Mouse (Mus musculus) left cerebral cortex, adult 2 months (tissue): ENCODE data around the gene Baz1a. TPM values are rescaled to one million over a fixed set of nuclear protein-coding genes. Genes with fewer than 3 reads are reported as not detected.

Experiments
- DNase-seq, 2 experiments: peaks; one replicate each; pipeline ENCODE4 v3.0.0; 2021 to 2022; ENCODE audit warnings: low spot score in 2 of 2, mixed read lengths in 1 of 2; ENCODE audit errors: extremely low spot score in 1 of 2
- H3K27ac ChIP-seq: fragments of 200-600 bp; 2 replicates; pipeline ENCODE4 v1.8.1; 2022
- H3K4me3 ChIP-seq: fragments of 200-600 bp; 2 replicates; pipeline ENCODE4 v1.8.1; 2022
- CTCF ChIP-seq: fragments of 200-600 bp; IDR thresholded peaks from 2 replicates; pipeline ENCODE4 v1.8.1; 2022; ENCODE audit warnings: antibody characterized with exemption, mild to moderate bottlenecking, moderate library complexity
- intact Hi-C: fragments of 180-260 bp; cut with DNase I; formaldehyde crosslinking; loops from one replicate; pipeline ENCODE4 v1.15.1; 2025
- long read RNA-seq, 2 experiments: library from polyadenylated mRNA; stranded (forward); transcript quantifications; one replicate each; pipeline ENCODE4 v2.0.0; 2021; ENCODE audit warnings: borderline mapping rate in 2 of 2
- total RNA-seq, 2 experiments: library from RNA; stranded (reverse); gene quantifications; 2 replicates each; pipeline ENCODE4 v1.2.3; 2021

The Baz1a gene
- total RNA-seq, result 1 to 10 TPM; 5.1 to 7.0 TPM
- long read RNA-seq, experiment 1, partial matches to known transcripts, result 1 of 2 reads
- long read RNA-seq, experiment 1, other reads (novel, unspliced or antisense), result 1 of 2 reads
- long read RNA-seq, experiment 2, partial matches to known transcripts, result 0 of 2 reads
- long read RNA-seq, experiment 2, other reads (novel, unspliced or antisense), result 2 of 2 reads

DNA sequence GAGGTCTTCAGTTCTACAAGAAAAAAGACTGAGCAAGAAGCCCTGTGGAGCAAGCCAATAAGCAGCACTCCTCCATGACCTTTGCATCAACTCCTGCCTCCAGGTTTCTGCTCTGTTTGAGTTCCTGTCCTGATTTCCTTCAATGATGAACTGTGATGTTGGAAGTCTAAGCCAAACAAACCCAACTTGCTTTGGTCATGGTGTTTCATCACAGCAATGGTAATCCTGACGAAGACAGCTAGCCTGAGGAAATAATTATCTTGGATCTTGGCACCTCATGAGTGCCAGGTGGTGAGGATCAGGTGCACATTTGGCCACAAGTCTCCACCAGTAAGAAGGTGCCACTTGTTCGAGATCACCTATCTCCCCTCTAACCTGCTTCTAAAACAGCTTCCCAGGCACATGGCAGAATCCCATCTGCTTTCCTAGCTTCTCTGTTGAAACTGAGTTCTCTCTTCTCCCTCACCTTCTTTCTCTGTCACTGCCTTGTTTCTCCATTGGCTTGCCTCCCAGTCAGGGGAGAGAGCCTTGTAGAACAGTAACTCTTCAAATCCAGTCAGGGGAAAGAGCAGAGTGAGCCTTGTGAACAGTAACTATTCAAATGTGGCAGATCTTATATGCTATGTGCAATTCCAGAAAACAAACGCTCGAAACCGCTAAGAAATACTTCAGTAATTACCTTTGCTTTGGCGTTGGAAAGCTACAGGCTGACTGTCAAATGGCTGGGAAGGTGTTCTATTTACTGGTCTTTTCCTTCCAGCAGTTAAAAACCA is at the start of gene Baz1a:
Gene Baz1a (minus strand): TSS at position 723 of the 773 bp plus-strand sequence.
- intact Hi-C loops, result no loop called here
- DNase-seq, result no peak

DNA sequence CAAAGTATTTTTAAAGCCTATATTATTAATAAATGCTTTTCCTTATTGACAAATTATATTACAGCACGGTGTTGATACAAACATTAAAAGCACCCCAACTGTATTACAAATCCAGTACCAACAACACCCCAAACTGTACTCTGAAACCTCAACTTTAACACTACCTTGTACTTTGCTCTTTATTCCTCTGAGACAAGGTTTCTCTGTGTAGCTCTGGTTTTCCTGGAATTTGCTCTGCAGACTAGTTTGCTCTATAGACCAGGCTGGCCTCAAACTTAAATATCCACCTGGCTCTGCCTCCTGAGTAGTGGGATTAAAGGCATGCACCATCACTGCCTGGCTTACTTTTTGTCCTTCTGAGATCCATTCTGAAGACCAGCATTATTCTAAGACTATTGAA is 48.0 kb upstream of the Baz1a start:
- H3K27ac ChIP-seq, result no peak overlapping the region
- TF ChIP-seq CTCF, result no peak
- H3K4me3 ChIP-seq, result no peak overlapping the region
- intact Hi-C loops, result no loop called here
- no peak for DNase-seq

More for the DNA sequence above, at the start of gene Baz1a:
- Histone ChIP-seq H3K27ac (no peak within 1 kb of the TSS), H3K4me3 (no peak within 1 kb of the TSS)
- TF ChIP-seq CTCF, result no peak

DNA sequence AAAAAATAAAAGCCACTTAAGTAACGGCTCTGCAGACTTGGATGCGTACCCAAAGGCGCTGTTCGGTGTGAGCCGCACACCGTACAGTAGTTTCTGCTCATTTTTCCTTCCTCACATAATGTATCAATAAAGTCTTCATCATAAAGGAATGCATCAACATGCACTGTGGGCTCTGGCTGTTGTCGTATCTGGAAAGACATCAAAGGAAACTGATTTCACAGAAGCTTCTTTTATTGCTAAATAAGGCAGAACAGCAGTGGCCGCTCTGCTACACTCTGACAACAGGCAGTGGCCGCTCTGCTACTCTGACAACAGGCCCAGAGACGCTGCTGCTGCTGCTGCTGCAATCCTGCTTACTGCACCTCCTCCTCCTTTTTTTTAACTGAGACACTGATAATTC is 46.9 kb upstream of the Baz1a start:
- H3K27ac ChIP-seq, result no peak overlapping the region
- intact Hi-C loops, result no loop called here
- no peak for TF ChIP-seq CTCF
- no peak overlapping the region for H3K4me3 ChIP-seq
- DNase-seq, result no peak

DNA sequence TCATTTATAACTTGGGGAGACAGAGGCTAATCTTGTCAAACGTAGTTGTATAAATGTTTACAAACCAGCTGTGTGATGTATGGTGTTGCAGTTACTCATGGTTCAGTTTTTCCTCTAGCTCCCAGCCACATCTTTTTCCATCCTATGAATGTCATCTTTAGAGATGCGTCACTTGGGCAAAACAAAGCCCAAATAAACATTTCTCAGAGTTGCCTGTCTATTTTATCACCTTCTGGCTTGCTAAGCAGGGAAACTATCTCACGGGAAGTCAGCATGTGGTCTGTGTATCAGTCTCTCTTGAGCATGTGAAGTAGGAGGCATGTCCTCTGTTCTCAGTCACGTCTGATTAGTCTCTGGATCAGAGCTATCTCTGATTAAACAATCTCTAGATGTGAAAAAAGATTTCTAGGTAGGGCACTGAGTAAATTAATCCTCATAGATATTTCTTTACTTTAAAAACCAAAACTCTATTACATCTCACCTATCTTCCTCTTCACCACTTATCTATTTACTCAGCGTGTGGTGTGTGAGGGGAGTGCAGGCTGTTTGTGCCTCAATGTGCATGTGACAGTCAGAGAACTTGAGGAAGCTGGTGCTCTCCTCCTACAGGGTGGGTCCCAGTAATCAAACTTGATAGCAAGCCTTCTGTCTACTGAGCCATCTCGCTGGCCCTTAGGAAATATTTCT is 46.2 kb upstream of the Baz1a start:
- TF ChIP-seq CTCF, result no peak
- DNase-seq, result no peak
- H3K27ac ChIP-seq, result no peak overlapping the region
- H3K4me3 ChIP-seq, result no peak overlapping the region
- intact Hi-C loops, result no loop called here

DNA sequence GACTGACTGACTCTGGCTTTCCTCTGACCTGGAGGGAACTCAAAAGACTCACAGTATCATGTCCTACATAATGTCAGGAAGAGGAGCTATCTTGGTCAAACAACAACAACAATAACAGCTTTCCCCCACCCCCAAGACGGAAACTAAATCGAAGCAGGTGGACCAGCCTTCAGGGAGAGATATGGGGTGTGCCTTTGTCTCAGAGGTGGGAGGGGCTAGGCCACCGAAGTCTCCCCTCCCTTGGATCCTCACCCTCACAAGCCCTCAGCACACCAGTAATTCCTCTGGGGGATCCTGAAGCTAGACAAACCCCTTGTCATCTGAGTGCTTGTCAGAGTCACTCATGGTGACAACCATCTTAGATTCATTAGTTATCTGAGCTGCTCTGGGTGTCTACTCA is 45.7 kb upstream of the Baz1a start:
- no peak for TF ChIP-seq CTCF
- Histone ChIP-seq H3K4me3 (no peak overlapping the region), H3K27ac (no peak overlapping the region)
- intact Hi-C loops, result no loop called here
- no peak for DNase-seq

DNA sequence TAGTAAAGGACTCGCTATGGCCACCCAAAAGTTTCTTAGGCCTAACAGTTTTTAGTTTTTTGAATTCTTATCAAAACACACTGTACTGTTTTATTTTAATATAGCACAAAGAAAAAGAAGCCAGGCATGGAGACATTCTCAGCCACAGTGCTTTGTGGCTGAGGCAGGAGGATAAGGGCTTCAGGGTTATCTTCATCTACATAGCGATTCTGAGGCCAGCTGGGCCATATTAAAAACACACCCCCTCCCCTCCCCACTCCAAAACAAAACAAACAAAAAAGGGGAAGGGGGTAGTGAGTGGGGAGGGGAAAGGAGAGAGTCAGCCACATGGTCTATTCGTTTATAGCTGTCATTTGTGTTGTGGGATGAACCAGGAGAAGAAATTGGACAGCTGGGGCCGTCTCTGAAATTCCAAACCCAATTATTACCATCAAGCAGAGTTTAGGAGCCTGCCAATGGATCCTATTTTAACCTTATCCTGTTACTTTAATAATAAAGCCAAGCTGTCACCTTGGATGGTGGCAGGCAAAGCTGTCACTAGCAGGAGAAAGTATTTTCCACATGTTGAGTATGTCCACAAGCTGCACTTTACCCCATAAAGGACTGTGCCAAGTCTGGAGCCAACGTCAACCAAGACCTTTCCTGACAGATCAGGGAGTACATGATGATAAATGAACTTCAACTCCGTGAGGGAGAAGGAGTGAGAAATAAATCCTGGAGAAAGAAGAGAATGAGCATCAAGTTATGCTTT is 44.9 kb upstream of the Baz1a start:
- H3K27ac ChIP-seq, result no peak overlapping the region
- intact Hi-C loops, result no loop called here
- DNase-seq, result no peak
- H3K4me3 ChIP-seq, result no peak overlapping the region
- TF ChIP-seq CTCF, result no peak

DNA sequence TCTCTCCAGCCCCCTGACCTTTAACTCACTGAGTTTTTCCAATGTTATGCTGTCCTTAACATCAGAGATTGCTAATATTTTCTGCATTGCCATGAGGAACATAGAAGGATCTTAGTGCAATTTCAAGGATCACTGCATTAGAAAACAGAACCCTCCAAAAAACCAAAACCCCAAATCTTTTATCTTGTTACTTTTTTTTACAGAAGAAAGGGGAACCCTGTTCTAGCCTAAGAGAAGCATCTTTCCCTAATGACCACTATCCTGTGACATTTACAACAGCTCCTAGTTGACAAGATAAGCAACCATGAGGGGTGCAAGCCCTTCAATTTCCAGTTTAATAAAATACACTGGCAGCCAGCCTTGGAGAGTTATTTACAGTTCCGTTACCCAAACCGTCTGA is 42.6 kb upstream of the Baz1a start:
- intact Hi-C loops, result no loop called here
- TF ChIP-seq CTCF, result no peak
- H3K4me3 ChIP-seq, result no peak overlapping the region
- no peak for DNase-seq
- H3K27ac ChIP-seq, result no peak overlapping the region

DNA sequence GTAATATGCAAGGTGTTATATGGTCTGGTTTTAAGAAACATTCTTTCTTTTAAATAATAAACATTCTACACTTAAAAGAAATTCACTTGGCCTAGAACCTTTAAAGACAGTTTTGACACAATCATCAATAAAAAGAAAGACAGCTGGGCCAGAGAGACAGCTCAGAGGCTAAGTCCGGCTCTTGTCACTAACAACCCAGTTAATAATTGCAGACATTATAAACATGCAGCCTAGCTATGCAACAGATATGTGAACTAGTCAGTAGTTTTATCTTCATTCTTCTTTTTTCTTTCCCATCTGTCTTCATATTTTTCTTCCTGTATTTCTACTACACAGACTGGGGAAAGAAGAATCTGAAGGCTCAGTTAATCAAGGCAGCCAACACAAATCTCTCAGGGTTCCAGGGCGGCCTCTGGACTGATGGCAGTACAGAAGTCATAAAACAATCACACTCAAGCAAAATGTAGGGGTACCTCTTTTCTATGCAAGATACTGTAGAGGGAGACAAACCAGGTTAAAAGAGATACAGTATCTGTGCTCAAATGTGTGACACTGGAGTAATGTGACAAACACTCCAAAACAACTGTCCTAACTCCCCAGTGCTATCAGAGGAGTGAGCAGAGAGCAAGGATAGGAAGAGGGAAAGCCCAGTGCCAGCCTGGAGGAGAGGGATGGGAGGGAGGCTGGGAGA is 40.5 kb upstream of the Baz1a start:
- DNase-seq, result no peak
- intact Hi-C loops, result no loop called here
- Histone ChIP-seq H3K27ac (no peak overlapping the region), H3K4me3 (no peak overlapping the region)
- no peak for TF ChIP-seq CTCF

DNA sequence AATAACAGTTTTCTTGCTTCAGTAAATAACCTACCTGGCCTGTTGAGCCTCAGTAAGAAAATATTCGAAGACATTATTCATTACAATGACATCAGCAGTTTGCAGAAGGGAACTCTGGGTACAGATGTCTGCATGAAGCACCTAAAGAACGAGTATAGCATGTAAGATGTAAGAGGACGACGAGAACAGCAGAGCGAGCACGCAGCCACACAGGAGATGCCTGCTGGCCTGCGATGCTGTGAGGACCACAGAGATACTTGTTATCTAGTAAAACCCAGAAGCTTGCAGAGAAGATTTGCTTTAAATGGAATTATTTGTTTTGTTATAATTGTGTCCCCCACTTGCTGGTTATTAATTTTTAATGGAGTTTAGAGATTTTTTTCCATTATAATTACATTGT is 39.1 kb upstream of the Baz1a start:
- intact Hi-C loops, result no loop called here
- H3K4me3 ChIP-seq, result no peak overlapping the region
- no peak for TF ChIP-seq CTCF
- no peak for DNase-seq
- no peak overlapping the region for H3K27ac ChIP-seq

DNA sequence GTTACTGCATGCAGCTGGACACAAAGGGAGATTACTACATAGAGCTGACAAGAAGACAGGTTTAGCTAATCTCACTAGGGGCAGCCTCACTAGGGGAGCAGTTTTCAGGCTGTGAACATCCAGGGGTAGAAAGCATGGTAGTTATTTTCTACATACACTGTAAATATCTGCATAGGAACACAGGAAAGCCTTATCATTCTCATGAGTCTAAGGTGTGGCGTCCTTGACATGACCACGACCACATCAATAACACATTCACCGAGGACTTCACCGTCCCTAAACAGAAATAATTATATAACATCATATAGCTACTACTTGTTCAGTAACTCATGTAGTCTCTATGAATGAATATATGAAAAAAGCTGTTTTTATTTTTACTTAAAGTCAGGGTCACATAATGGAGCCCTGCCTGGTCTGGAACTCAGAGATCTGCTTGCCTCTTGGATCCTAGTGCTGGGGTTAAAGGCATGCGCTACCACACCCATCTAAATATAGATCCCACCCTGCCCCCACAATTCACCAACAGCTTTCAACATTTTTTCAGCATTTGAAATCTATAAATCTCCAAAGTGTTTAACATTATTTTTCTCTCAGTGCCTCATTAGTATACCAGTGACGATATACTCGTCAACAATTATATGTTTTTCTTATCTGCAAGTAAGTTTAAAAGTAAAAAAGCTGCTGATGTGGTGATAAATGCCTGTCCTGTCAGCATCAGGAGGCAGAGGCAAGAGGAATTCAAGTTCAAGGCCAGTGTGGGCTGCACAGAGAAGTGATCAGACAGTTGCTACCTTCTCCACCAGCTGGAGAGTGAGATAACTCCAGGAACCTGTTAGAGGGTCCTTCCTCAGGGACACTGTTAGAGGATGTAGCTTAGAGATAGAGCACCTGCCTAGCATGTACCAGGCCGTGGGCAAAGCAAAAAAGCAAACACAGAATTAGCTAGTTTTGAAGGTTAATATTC is 37.3 kb upstream of the Baz1a start:
- no peak for DNase-seq
- Histone ChIP-seq H3K4me3 (no peak overlapping the region), H3K27ac (no peak overlapping the region)
- intact Hi-C loops, result no loop called here
- no peak for TF ChIP-seq CTCF
